Mouse (Mus musculus) embryonic facial prominence, embryonic 11.5 days (tissue): ENCODE measurements around the gene Ccdc71. TPM values are rescaled to one million over a fixed set of nuclear protein-coding genes. Genes with fewer than 3 reads are reported as not detected.

Source experiments
- polyA plus RNA-seq: library from polyadenylated mRNA; unstranded; fragments of >200 nt; fragmentation: Nextera tagmentation; extraction: Ambion mirVana; gene quantifications from 2 replicates; pipeline ENCODE4 v1.2.1, GENCODE M21; 2014

The Ccdc71 gene
- polyA plus RNA-seq, 1 experiment from 2014 or later: 49.1 TPM

Other genes with a start within 250 kb of the Ccdc71 start
- 44.5 and 49.8 TPM in 2 replicates for gene Dag1, start 196.6 kb upstream of the Ccdc71 start, polyA plus RNA-seq
- 48.4 TPM in 2 replicates for gene Nicn1, start 170.1 kb upstream of the Ccdc71 start, polyA plus RNA-seq
- gene Amt, start 163.7 kb upstream of the Ccdc71 start, polyA plus RNA-seq: 14.6 and 16.4 TPM in 2 replicates
- 282 and 303 TPM in 2 replicates for gene Rhoa, start 154.4 kb upstream of the Ccdc71 start, polyA plus RNA-seq
- gene Tcta, start 154.4 kb upstream of the Ccdc71 start, polyA plus RNA-seq: 20.6 and 25.4 TPM in 2 replicates
- 888 and 899 TPM in 2 replicates for gene Gpx1, start 121.6 kb upstream of the Ccdc71 start, polyA plus RNA-seq
- 128 and 149 TPM in 2 replicates for gene Usp4, start 112.7 kb upstream of the Ccdc71 start, polyA plus RNA-seq
- 0.59 and 0.76 TPM in 2 replicates for gene 1700102P08Rik, start 67.7 kb upstream of the Ccdc71 start, polyA plus RNA-seq
- gene Ccdc36, start 32.0 kb upstream of the Ccdc71 start, polyA plus RNA-seq: 1.5 and 1.7 TPM in 2 replicates
- not detected in 2 replicates for gene BC048562, start 24.0 kb upstream of the Ccdc71 start, polyA plus RNA-seq
- gene Klhdc8b, start 1.1 kb downstream of the Ccdc71 start, polyA plus RNA-seq: 19.0 and 22.4 TPM in 2 replicates
- 15.3 and 15.4 TPM in 2 replicates for gene Lamb2, start 19.2 kb downstream of the Ccdc71 start, polyA plus RNA-seq
- gene Usp19, start 30.1 kb downstream of the Ccdc71 start, polyA plus RNA-seq: 52.5 and 59.2 TPM in 2 replicates
- 130 and 138 TPM in 2 replicates for gene Qars, start 47.2 kb downstream of the Ccdc71 start, polyA plus RNA-seq
- 165 and 168 TPM in 2 replicates for gene Qrich1, start 56.3 kb downstream of the Ccdc71 start, polyA plus RNA-seq
- gene Impdh2, start 99.8 kb downstream of the Ccdc71 start, polyA plus RNA-seq: 242 and 248 TPM in 2 replicates
- 48.4 and 49.0 TPM in 2 replicates for gene Ndufaf3, start 106.9 kb downstream of the Ccdc71 start, polyA plus RNA-seq
- gene Dalrd3, start 109.4 kb downstream of the Ccdc71 start, polyA plus RNA-seq: 167 and 185 TPM in 2 replicates
- 118 and 130 TPM in 2 replicates for gene Wdr6, start 118.2 kb downstream of the Ccdc71 start, polyA plus RNA-seq
- gene P4htm, start 137.1 kb downstream of the Ccdc71 start, polyA plus RNA-seq: 6.4 and 8.1 TPM in 2 replicates
- 44.1 and 48.4 TPM in 2 replicates for gene Arih2, start 188.9 kb downstream of the Ccdc71 start, polyA plus RNA-seq
- 30.8 and 34.5 TPM in 2 replicates for gene Slc25a20, start 201.6 kb downstream of the Ccdc71 start, polyA plus RNA-seq
- gene Prkar2a, start 228.8 kb downstream of the Ccdc71 start, polyA plus RNA-seq: 36.2 and 37.9 TPM in 2 replicates